Mouse (Mus musculus): ENCODE results near the gene AF067061. TPM values are rescaled to one million over a fixed set of nuclear protein-coding genes. Genes with fewer than 3 reads are reported as not detected.

Gene AF067061
- not detected in 2 replicates for polyA plus RNA-seq (2012; rRNA removed)

GRCm38 (mm10) chr13:120262870-120263269, at the start of gene AF067061:
Gene AF067061 (plus strand): TSS chr13:120263114.

GRCm38 (mm10) chr13:120215847-120216246, 47.1 kb upstream of the AF067061 start, which contains the start of gene Gm21762:
Gene Gm21762 (minus strand): TSS chr13:120215947.

GRCm38 (mm10) chr13:120238811-120239210, 24.1 kb upstream of the AF067061 start, which contains the start of gene Gm21731:
Gene Gm21731 (plus strand): TSS chr13:120239111.

GRCm38 (mm10) chr13:120299991-120300442, 37.1 kb downstream of the AF067061 start, which contains the start of gene BC147527:
Gene BC147527 (plus strand): TSS chr13:120300392.

Other genes with a start within 250 kb of the AF067061 start
- gene Gm36079, start 236.1 kb upstream of the AF067061 start, polyA plus RNA-seq (2012; rRNA removed): not detected in 2 replicates
- gene Gm21188, start 210.9 kb upstream of the AF067061 start, polyA plus RNA-seq (2012; rRNA removed): 1.1 and 2.0 TPM in 2 replicates
- not detected in 2 replicates for gene Gm20767, start 122.9 kb upstream of the AF067061 start, polyA plus RNA-seq (2012; rRNA removed)
- gene Gm21818, start 90.7 kb upstream of the AF067061 start, polyA plus RNA-seq (2012; rRNA removed): not detected in 2 replicates
- 0.04 and 0.17 TPM in 2 replicates for gene Gm21762, start 47.2 kb upstream of the AF067061 start, polyA plus RNA-seq (2012; rRNA removed)
- gene Gm21731, start 24.0 kb upstream of the AF067061 start, polyA plus RNA-seq (2012; rRNA removed): not detected in 2 replicates
- 0.57 and 1.0 TPM in 2 replicates for gene BC147527, start 37.3 kb downstream of the AF067061 start, polyA plus RNA-seq (2012; rRNA removed)
- not detected in 2 replicates for gene Tcstv3, start 53.8 kb downstream of the AF067061 start, polyA plus RNA-seq (2012; rRNA removed)